ENCODE assay signal across 8 mouse cellular contexts in the genomic region with DNA sequence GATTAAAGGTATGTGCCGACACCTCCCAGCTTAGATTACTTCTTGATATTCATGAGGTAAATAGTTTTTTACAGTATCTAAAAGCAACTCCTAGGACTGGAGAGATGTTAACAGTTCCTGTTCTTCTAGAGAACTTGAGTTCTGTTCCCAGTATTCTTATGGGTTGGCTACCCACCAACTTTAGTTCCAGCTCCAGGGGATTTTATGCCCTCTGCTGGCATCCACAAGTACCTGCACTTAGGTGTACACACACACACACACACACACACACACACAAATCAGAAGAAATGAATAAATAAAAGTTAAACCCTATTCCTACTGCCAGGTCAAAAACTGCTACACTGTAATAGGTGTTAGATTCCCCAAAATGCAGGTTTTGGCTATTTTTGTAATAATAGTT. TPM values are rescaled to one million over a fixed set of nuclear protein-coding genes. Genes with fewer than 3 reads are reported as not detected.
DNase-seq lines count a peak whose midpoint lies in the region; ATAC-seq and TF ChIP-seq lines count a peak whose summit lies in the region.

No protein-coding gene starts in this region.

- 97% methylated on average over 1 of the region's 1 CpGs for WGBS in forebrain, embryonic 15.5 days
- WGBS in liver, postnatal 0 days (ENCODE audit: insufficient replicate concordance), result 97% methylated on average over 1 of the region's 1 CpGs

- peak; percentile 36; the same call in 1 of the 2 replicates for TF ChIP-seq CTCF in liver, postnatal 0 days (IDR thresholded peaks at IDR 0.05; ENCODE audit: low read depth)

- H3K9me3 ChIP-seq in forebrain, embryonic 15.5 days, result no peaks in the 10 kb centered on the region
- H3K9me3 ChIP-seq in liver, postnatal 0 days (ENCODE audit: low read length), result no peaks in the 10 kb centered on the region

- peak; percentile 3 for DNase-seq in embryo, embryonic 10.5 days (ENCODE audit: low spot score)
- no peak for DNase-seq in embryo, embryonic 9.5 days (ENCODE audit: extremely low spot score)
- peak; percentile 22 for DNase-seq in A20 (ENCODE audit: low read depth, low spot score)
- no peak for DNase-seq in liver, postnatal 0 days
- DNase-seq in adrenal gland, postnatal 4 days (ENCODE audit: low spot score in 2 of 2), result no peak
- no peak for DNase-seq in thymus, adult 18-20 months
- no peak for DNase-seq in urinary bladder, postnatal 25 days (ENCODE audit: low spot score)

- no peaks in the 10 kb centered on the region for H3K36me3 ChIP-seq in forebrain, embryonic 15.5 days
- H3K36me3 ChIP-seq in liver, postnatal 0 days (replicated peaks; ENCODE audit: insufficient read depth, low read length), result no peaks in the 10 kb centered on the region; the same call in 1 of the 2 replicates

- H3K9ac ChIP-seq in forebrain, embryonic 15.5 days (replicated peaks), result no peak overlapping the region
- H3K9ac ChIP-seq in liver, postnatal 0 days (replicated peaks), result no peak overlapping the region

- peak overlapping the region; percentile 63 for H3K4me2 ChIP-seq in forebrain, embryonic 15.5 days (replicated peaks)
- H3K4me2 ChIP-seq in liver, postnatal 0 days (ENCODE audit: low read depth, low read length), result peak overlapping the region; percentile 86

- no peak for TF ChIP-seq EP300 in liver, postnatal 0 days (IDR thresholded peaks at IDR 0.05; ENCODE audit: low read depth)

- ATAC-seq in forebrain, embryonic 15.5 days (replicated peaks), result no peak
- ATAC-seq in liver, postnatal 0 days, result no peak

- peak overlapping the region; percentile 88; the same call in 1 of the 2 replicates for H3K27ac ChIP-seq in forebrain, embryonic 15.5 days (replicated peaks)
- H3K27ac ChIP-seq in liver, postnatal 0 days (ENCODE audit: low read depth), result peak overlapping the region; percentile 86

- peak overlapping the region; percentile 50 for H3K4me3 ChIP-seq in forebrain, embryonic 15.5 days
- peak overlapping the region; percentile 49 for H3K4me3 ChIP-seq in liver, postnatal 0 days (ENCODE audit: low read depth, low read length)

- H3K27me3 ChIP-seq in forebrain, embryonic 15.5 days, result no peaks in the 10 kb centered on the region
- no peaks in the 10 kb centered on the region for H3K27me3 ChIP-seq in liver, postnatal 0 days (ENCODE audit: insufficient read depth, low read length)

- H3K4me1 ChIP-seq in forebrain, embryonic 15.5 days, result peaks cover 26% of the 10 kb centered on the region
- peaks cover 13% of the 10 kb centered on the region for H3K4me1 ChIP-seq in liver, postnatal 0 days (ENCODE audit: insufficient read depth)

RNA-seq across cellular contexts. Expression of gene Osbp, which starts 1.5 kb away (rescaled TPM):
- polyA plus RNA-seq in forebrain, embryonic 15.5 days (2015; fragmentation: Nextera tagmentation; extraction: Ambion mirVana), result 4.3 and 4.9 TPM in 2 replicates
- polyA plus RNA-seq in liver, postnatal 0 days (2015; fragmentation: Nextera tagmentation; extraction: Ambion mirVana), result 2.6 and 2.7 TPM in 2 replicates
- total RNA-seq in adrenal gland, postnatal 4 days (2021), result 10 to 100 TPM; 71.0 to 74.0 TPM

RNA-seq across cellular contexts. Expression of gene Patl1, which starts 52.1 kb away (rescaled TPM):
- 18.2 and 18.8 TPM in 2 replicates for polyA plus RNA-seq in forebrain, embryonic 15.5 days (2015; fragmentation: Nextera tagmentation; extraction: Ambion mirVana)
- polyA plus RNA-seq in liver, postnatal 0 days (2015; fragmentation: Nextera tagmentation; extraction: Ambion mirVana), result 4.9 and 5.4 TPM in 2 replicates
- total RNA-seq in adrenal gland, postnatal 4 days (2021), result 10 to 100 TPM; 36.2 to 38.1 TPM

Comparison
In these comparisons a context has a peak if more than half of its experiments do, and no peak if none do; other contexts are left out.
1. DNase-seq: peak in embryo, embryonic 10.5 days (single experiment) and A20 (single experiment); none in embryo, embryonic 9.5 days (single experiment), liver, postnatal 0 days (single experiment), adrenal gland, postnatal 4 days (0 of 2), thymus, adult 18-20 months (0 of 2) and urinary bladder, postnatal 25 days (single experiment).